Mouse (Mus musculus) hindbrain, embryonic 12.5 days (tissue): Measurements from ENCODE around the gene Nrgn. TPM values are rescaled to one million over a fixed set of nuclear protein-coding genes. Genes with fewer than 3 reads are reported as not detected.

Experiments used
- ATAC-seq: fragments of 200-750 bp; cut with Nextera tagmentation; 2 replicates; pipeline ENCODE4 v1.8.0; 2017; ENCODE audit warnings: moderate TSS enrichment; ENCODE audit not compliant: low FRiP score
- H3K27ac ChIP-seq: fragments of 300-500 bp; sonication (generic); 2 replicates; pipeline ENCODE4 v1.5.1; 2016; ENCODE audit warnings: mild to moderate bottlenecking
- H3K27me3 ChIP-seq: fragments of 300-500 bp; sonication (generic); 2 replicates; pipeline ENCODE4 v1.6.1; 2016; ENCODE audit warnings: mild to moderate bottlenecking
- H3K36me3 ChIP-seq: fragments of 300-500 bp; sonication (generic); 2 replicates; pipeline ENCODE4 v1.6.1; 2016; ENCODE audit warnings: mild to moderate bottlenecking
- H3K4me1 ChIP-seq: fragments of 300-500 bp; sonication (generic); 2 replicates; pipeline ENCODE4 v1.6.1; 2016
- H3K4me2 ChIP-seq: fragments of 300-500 bp; sonication (generic); replicated peaks from 2 replicates; pipeline ENCODE4 v1.6.1; 2016; ENCODE audit warnings: mild to moderate bottlenecking
- H3K4me3 ChIP-seq: fragments of 300-500 bp; sonication (generic); 2 replicates; pipeline ENCODE4 v1.5.1; 2016; ENCODE audit warnings: mild to moderate bottlenecking
- H3K9ac ChIP-seq: fragments of 300-500 bp; sonication (generic); 2 replicates; pipeline ENCODE4 v1.6.1; 2016; ENCODE audit warnings: mild to moderate bottlenecking, moderate library complexity
- H3K9me3 ChIP-seq: fragments of 300-500 bp; sonication (generic); replicated peaks from 2 replicates; pipeline ENCODE4 v1.6.1; 2016; ENCODE audit warnings: mild to moderate bottlenecking
- WGBS: fragments of 180-500 bp; shearing (Covaris S2); methylation state at CpG from one replicate; pipeline ENCODE4 v1.1.7; 2016; 5-methylcytosine and 5-hydroxymethylcytosine counted together
- polyA plus RNA-seq: library from polyadenylated mRNA; unstranded; fragments of >200 nt; fragmentation: Nextera tagmentation; extraction: Ambion mirVana; gene quantifications from 2 replicates; pipeline ENCODE4 v1.2.1, GENCODE M21; 2016

Gene Nrgn
- polyA plus RNA-seq, 1 experiment from 2014 or later, result 15.5 TPM

DNA sequence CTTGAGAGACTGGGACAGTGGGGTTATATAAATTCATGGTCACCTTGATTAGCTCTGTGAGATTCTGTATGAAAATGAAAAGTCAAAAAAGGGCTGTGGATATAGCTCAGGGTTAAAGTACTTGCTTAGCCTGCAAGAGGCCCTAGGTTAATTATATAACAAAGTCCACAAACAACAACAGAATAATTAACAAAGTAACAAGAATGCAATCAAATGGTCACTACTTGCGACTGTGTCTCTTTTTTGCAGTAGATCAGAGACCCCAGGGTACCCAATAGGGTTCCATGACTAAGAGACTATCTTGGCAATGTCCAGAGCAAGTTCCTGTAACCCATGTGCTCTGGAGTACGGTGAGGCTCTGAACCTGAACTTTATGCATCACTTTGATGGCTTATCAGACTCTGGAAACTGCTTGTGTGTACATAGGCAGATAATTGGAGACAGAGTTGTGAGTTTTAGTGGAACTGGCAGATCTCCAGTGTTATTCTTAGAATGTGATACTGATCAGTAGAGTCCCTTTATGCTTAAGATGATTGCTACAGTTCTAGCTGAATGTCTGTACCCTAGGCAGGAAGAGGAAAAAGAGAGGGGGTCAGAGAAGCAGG, 16.6 kb upstream of the Nrgn start:
- no peak overlapping the region for H3K27ac ChIP-seq
- ATAC-seq, result no peak
- H3K9ac ChIP-seq, result no peak overlapping the region
- no peak overlapping the region for H3K4me2 ChIP-seq
- 87% methylated on average over 2 of the region's 2 CpGs for WGBS
- H3K36me3 ChIP-seq, result no peaks in the 10 kb centered on the region
- H3K4me1 ChIP-seq, result peaks cover 11% of the 10 kb centered on the region
- H3K9me3 ChIP-seq, result no peaks in the 10 kb centered on the region
- H3K4me3 ChIP-seq, result no peak overlapping the region
- H3K27me3 ChIP-seq, result no peaks in the 10 kb centered on the region

DNA sequence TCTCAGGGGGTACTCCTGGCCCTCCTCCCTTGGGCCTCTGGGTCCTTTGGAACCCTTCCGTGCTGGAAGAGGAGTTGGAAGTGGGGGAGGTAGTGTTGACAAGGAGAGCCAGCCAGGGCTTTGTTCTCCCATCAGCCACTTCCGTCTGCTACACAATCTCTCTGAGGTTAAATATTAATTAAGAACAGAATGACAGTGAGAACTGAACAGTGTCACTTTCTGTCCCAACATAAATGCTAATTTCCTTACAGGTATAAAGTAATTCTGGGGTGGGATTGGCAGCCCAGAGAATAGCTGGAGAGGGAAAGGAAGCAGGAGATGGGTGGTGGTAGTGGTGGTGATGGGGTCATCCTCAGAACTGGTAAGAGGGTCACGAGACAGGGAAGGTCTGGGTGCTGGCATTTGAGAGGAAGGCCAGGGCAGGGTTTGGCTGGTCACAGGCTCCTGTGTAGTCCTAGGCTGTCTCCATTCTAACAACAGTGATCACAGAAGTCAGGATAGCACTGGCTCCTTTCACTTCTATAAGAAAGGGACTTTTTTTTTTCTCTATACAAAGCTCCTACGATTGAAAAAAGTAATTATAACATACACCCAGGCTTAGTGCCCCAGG, 16.0 kb upstream of the Nrgn start:
- Histone ChIP-seq H3K9me3 (no peaks in the 10 kb centered on the region), H3K27ac (no peak overlapping the region), H3K4me2 (no peak overlapping the region), H3K9ac (no peak overlapping the region), H3K4me1 (peaks cover 11% of the 10 kb centered on the region), H3K4me3 (no peak overlapping the region), H3K36me3 (no peaks in the 10 kb centered on the region), H3K27me3 (no peaks in the 10 kb centered on the region)
- no peak for ATAC-seq
- WGBS, result 43% methylated on average over 4 of the region's 4 CpGs

GRCm38 (mm10) chr9:37567892-37568604, 15.3 kb upstream of the Nrgn start:
- Histone ChIP-seq H3K4me2 (no peak overlapping the region), H3K27me3 (no peaks in the 10 kb centered on the region), H3K27ac (no peak overlapping the region), H3K4me1 (peaks cover 11% of the 10 kb centered on the region), H3K9ac (no peak overlapping the region), H3K9me3 (no peaks in the 10 kb centered on the region), H3K4me3 (no peak overlapping the region), H3K36me3 (no peaks in the 10 kb centered on the region)
- WGBS, result 51% methylated on average over 15 of the region's 15 CpGs
- peak; percentile 40; the same call in 1 of the 2 replicates for ATAC-seq

DNA sequence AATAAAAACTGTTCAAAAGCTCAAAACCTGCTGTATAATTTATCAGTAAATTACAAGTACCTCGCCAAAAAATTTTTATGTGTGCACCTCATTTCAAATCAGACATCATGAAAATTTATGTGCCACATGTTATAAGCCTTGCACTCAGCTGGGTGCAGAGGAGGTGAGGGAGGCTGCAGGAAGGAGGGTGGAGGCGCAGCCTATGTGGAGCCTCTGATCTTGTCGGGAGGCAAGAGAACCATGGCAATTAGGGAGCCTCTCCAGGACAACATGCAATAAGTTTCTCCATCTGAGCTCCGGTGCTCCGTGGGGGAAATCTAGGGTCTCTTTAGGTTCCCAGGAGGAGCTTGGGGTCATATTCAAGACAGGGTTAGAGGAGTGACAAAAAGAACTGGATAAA, 14.8 kb upstream of the Nrgn start:
- no peaks in the 10 kb centered on the region for H3K9me3 ChIP-seq

GRCm38 (mm10) chr9:37567019-37567418, 14.3 kb upstream of the Nrgn start:
- H3K9ac ChIP-seq, result no peak overlapping the region
- ATAC-seq, result no peak
- H3K4me3 ChIP-seq, result no peak overlapping the region
- H3K36me3 ChIP-seq, result no peaks in the 10 kb centered on the region
- 91% methylated on average over 2 of the region's 2 CpGs for WGBS
- no peak overlapping the region for H3K27ac ChIP-seq
- H3K4me1 ChIP-seq, result peaks cover 11% of the 10 kb centered on the region
- H3K27me3 ChIP-seq, result no peaks in the 10 kb centered on the region
- H3K4me2 ChIP-seq, result no peak overlapping the region
- no peaks in the 10 kb centered on the region for H3K9me3 ChIP-seq

More for the DNA sequence above, 14.8 kb upstream of the Nrgn start:
- Histone ChIP-seq H3K36me3 (no peaks in the 10 kb centered on the region), H3K4me2 (no peak overlapping the region), H3K4me3 (no peak overlapping the region), H3K4me1 (peaks cover 11% of the 10 kb centered on the region), H3K27me3 (no peaks in the 10 kb centered on the region), H3K27ac (no peak overlapping the region), H3K9ac (no peak overlapping the region)
- no peak for ATAC-seq
- 53% methylated on average over 5 of the region's 5 CpGs for WGBS

GRCm38 (mm10) chr9:37563805-37564204, 11.1 kb upstream of the Nrgn start:
- H3K4me3 ChIP-seq, result no peak overlapping the region
- H3K9ac ChIP-seq, result no peak overlapping the region
- no peaks in the 10 kb centered on the region for H3K36me3 ChIP-seq
- H3K4me2 ChIP-seq, result no peak overlapping the region
- WGBS, result 69% methylated on average over 1 of the region's 1 CpGs
- H3K9me3 ChIP-seq, result no peaks in the 10 kb centered on the region
- H3K27ac ChIP-seq, result no peak overlapping the region
- no peak for ATAC-seq
- peaks cover 11% of the 10 kb centered on the region for H3K4me1 ChIP-seq
- no peaks in the 10 kb centered on the region for H3K27me3 ChIP-seq

- no peaks in the 10 kb centered on the region for H3K36me3 ChIP-seq
- H3K9ac ChIP-seq, result no peak overlapping the region
- H3K4me2 ChIP-seq, result no peak overlapping the region
- WGBS, result 78% methylated on average over 2 of the region's 2 CpGs
- no peak overlapping the region for H3K4me3 ChIP-seq
- no peak overlapping the region for H3K27ac ChIP-seq
- no peak for ATAC-seq
- no peaks in the 10 kb centered on the region for H3K9me3 ChIP-seq
- H3K4me1 ChIP-seq, result 0 out of 2 replicates have a peak, but pooled peaks cover under 1% of the 10 kb centered on the region
- H3K27me3 ChIP-seq, result no peaks in the 10 kb centered on the region
These were observed 7.9 kb upstream of the Nrgn start for GRCm38 (mm10) chr9:37560617-37561016.

- peaks cover 42% of the 10 kb centered on the region for H3K27me3 ChIP-seq
- no peak overlapping the region for H3K27ac ChIP-seq
- ATAC-seq, result no peak
- peaks cover 23% of the 10 kb centered on the region for H3K4me1 ChIP-seq
- H3K9me3 ChIP-seq, result no peaks in the 10 kb centered on the region
- WGBS, result 74% methylated on average over 3 of the region's 3 CpGs
- no peak overlapping the region for H3K9ac ChIP-seq
- no peaks in the 10 kb centered on the region for H3K36me3 ChIP-seq
- no peak overlapping the region for H3K4me2 ChIP-seq
- no peak overlapping the region for H3K4me3 ChIP-seq
These were observed 3.7 kb upstream of the Nrgn start for GRCm38 (mm10) chr9:37556366-37556765.

DNA sequence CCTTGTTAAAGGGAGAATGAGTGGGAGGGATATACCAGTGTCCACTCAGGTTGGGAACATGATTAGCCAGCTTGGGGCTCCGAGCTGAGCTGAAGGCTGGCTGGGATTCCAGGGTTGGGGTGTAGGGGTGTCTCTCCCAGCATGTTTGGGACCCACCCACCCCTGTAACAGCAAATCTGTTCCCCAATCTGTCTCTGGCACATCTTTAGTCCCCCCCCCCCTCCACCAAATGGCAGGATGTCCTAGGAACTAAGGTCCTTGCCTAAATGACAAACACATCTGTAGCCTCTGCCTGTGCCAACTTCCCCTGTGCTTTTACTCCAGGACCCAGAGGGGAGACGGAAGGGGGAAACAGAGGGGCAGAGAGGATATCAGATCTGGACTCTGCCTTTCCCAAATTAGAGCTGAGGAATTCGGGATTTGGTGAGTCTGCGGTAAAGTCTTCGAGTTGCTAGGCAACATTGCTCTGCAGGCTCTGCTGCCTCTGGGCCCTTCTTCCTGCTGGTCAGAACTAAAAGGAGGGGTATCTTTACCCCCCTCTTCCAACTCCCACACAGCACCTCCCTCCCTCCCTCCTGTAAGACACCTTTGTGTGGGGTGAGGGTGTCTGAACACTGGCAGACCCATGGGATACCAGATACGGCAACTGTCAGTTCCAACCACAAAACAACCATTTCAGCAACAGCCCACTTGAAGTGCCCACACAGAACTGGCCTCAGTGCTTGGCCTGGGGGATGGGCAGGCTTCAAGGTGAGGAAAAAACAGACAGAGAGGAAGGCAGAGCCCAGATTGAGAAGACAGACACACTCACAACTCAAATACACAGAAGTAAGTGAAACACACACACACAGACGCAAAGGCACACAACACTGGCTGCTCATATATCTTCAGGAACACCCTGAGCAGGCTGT, 2.4 kb upstream of the Nrgn start, which contains the start of gene Siae:
Siae (plus strand) TSS at position 861 of the 911 bp plus-strand sequence.
- H3K27me3 ChIP-seq, result peaks cover 55% of the 10 kb centered on the region

GRCm38 (mm10) chr9:37554279-37554678, 1.6 kb upstream of the Nrgn start:
- H3K27ac ChIP-seq, result no peak overlapping the region
- 89% methylated on average over 1 of the region's 1 CpGs for WGBS
- peaks cover 63% of the 10 kb centered on the region for H3K27me3 ChIP-seq

More for the DNA sequence above, 2.4 kb upstream of the Nrgn start, which contains the start of gene Siae:
- Histone ChIP-seq H3K4me2 (no peak within 1 kb of the TSS), H3K9ac (no peak within 1 kb of the TSS), H3K4me3 (no peak within 1 kb of the TSS), H3K27ac (no peak within 1 kb of the TSS), H3K9me3 (no peaks in the 10 kb centered on the region), H3K4me1 (peaks cover 23% of the 10 kb centered on the region), H3K36me3 (no peaks in the 10 kb centered on the region)
- no peak for ATAC-seq
- WGBS, result 31% methylated on average over 7 of the region's 7 CpGs

DNA sequence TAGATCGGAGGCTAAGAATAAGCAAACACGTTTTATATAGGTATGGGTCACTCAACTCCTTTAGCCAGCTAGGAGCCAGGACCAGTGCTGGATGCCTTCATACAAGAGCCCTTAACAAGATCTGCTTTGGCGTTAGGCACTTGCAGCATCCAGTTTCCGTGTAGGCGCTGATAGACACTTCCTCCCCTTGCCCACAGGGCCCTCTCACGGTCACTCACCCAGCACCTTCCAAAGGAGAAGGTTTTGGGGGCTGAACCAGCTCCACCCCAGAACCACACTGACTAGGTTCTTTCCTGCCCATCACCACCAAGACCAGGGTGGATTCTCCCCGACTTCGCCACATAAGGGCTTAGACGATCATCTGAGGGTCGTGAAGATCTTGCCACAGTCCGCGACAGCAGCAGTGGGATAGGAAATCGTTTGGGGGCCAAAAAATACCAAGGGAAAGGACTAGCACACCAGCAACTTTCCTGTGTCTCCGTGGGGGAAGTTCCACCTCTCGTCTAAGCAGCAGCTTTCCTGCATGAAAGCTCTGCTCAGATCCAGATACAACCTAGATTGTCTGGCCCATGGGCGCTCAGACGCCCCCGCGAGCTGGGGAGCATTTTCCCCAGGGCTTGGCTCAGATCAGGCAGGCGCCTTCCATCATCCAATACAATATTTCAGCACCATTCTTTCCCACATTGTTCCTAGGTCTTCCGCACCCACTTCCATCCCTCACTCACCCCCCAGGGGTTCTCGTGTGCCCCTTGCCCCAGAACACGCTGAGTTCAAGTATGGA, 763 bp downstream of the Nrgn start:
- Histone ChIP-seq H3K27me3 (peaks cover 85% of the 10 kb centered on the region), H3K4me2 (peak overlapping the region; percentile 83)
- 3% methylated on average over 23 of the region's 23 CpGs for WGBS

More at GRCm38 (mm10) chr9:37554279-37554678, 1.6 kb upstream of the Nrgn start:
- no peak for ATAC-seq
- Histone ChIP-seq H3K36me3 (no peaks in the 10 kb centered on the region), H3K4me3 (no peak overlapping the region), H3K4me2 (no peak overlapping the region), H3K9me3 (no peaks in the 10 kb centered on the region), H3K9ac (no peak overlapping the region), H3K4me1 (peaks cover 23% of the 10 kb centered on the region)

More for the DNA sequence above, 763 bp downstream of the Nrgn start:
- no peaks in the 10 kb centered on the region for H3K36me3 ChIP-seq
- H3K27ac ChIP-seq, result no peak overlapping the region
- peaks cover 23% of the 10 kb centered on the region for H3K4me1 ChIP-seq
- peak overlapping the region; percentile 38 for H3K4me3 ChIP-seq
- no peaks in the 10 kb centered on the region for H3K9me3 ChIP-seq
- H3K9ac ChIP-seq, result peak overlapping the region; percentile 38
- no peak; the same call in 1 of the 2 replicates for ATAC-seq
